Mouse (Mus musculus) spleen, adult 12 weeks (tissue): ENCODE measurements around the gene Zmym1.
"Not testable (repeated sequence)": the region's sequence is repeated elsewhere in the genome, so short reads cannot be mapped to it uniquely, and the experiment has no call there.

ENCODE experiments used
- DNase-seq: peaks from one replicate; pipeline ENCODE4 v3.0.0; 2022; ENCODE audit warnings: low spot score

The Zmym1 gene

DNA sequence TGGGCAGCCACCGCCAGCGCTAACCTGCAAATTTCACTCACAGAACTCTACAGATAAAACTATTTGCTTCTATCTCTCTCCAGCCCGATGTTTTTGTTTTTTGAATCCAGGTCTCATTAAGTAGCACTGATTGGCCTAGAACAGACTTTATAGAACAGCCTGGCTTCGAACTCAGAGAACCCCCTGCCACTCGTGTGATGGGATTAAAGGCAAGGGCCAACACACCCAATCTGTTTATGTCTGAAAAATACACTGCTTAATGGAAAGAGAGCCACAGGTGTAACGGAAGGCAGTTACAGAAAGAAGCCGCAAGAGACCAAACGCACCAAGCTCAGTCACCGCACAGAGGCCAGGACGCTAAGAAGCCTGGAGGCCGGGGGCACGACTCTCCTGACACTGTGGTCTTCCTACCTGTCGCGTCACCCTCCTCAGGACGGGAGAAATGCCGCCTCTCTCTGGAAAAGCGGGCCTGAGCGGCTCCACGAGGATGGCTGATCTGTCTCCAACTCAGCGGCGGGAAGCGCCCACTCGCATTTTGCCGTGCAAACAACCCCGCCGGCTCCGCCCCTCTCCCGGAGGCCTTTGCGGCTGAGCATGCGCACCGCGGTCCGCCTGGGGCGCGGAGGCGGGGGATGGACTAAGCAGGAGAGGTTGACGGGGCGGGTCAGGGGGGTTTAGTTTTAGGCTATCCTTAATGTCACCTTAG, at the start of gene Zmym1:
Gene Zmym1 (minus strand): TSS at position 568 of the 706 bp plus-strand sequence.
- peak; percentile 86 for DNase-seq

DNA sequence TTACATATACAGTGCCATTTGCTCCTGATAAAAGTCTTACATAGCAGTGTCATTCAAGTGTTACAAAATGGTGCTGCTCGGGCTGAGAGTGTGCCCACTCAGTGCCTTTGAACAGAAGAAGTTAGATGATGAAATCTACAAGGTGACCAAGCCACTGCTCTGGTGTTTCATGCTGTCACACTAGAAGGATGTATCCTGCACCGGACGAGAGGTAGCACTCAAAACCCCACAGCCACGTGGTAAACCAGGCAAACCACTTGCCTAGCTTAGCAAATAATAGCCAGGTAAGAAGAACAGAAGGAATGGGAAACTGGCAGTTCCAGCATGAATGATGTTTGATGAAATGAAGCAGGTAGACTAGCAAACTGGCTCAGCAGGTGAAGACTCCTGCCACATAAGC, 49.6 kb upstream of the Zmym1 start:
- DNase-seq: no peak

GRCm38 (mm10) chr4:127107566-127107965, 46.6 kb upstream of the Zmym1 start:
- no peak for DNase-seq

GRCm38 (mm10) chr4:127099552-127099951, 38.6 kb upstream of the Zmym1 start:
- DNase-seq: not testable (repeated sequence)

GRCm38 (mm10) chr4:127095090-127095489, 34.1 kb upstream of the Zmym1 start:
- no peak for DNase-seq

- DNase-seq: no peak
Measured at GRCm38 (mm10) chr4:127091188-127091587, 30.2 kb upstream of the Zmym1 start.

GRCm38 (mm10) chr4:127085761-127086160, 24.8 kb upstream of the Zmym1 start:
- DNase-seq: no peak

- no peak for DNase-seq
Measured at GRCm38 (mm10) chr4:127083131-127083530, 22.2 kb upstream of the Zmym1 start.

DNA sequence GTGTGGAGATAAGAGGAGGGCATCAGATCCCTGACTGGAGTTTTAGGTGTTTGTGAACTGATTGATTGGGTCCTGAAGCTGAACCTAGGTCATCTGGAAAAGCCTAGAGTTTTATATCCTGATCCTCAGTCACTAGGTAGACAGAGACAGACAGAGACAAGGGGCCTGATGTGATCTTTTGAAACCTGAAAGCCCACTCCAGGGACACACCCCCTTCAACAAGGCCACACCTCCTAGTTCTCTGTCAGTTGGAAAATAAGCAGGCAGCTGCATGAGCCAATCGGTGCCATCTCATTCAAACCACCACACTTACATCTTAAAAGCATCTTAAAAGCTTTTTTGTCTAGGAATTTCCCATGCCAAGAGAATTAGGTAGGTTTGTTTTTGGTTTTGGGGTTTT, 19.9 kb upstream of the Zmym1 start:
- no peak for DNase-seq

- DNase-seq: peak; percentile 88
Measured at GRCm38 (mm10) chr4:127076875-127077548, 16.1 kb upstream of the Zmym1 start, which contains the start of gene Zmym6. Gene Zmym6 (plus strand): TSS chr4:127077383.

- no peak for DNase-seq
Measured at GRCm38 (mm10) chr4:127074915-127075314, 14.0 kb upstream of the Zmym1 start.

DNA sequence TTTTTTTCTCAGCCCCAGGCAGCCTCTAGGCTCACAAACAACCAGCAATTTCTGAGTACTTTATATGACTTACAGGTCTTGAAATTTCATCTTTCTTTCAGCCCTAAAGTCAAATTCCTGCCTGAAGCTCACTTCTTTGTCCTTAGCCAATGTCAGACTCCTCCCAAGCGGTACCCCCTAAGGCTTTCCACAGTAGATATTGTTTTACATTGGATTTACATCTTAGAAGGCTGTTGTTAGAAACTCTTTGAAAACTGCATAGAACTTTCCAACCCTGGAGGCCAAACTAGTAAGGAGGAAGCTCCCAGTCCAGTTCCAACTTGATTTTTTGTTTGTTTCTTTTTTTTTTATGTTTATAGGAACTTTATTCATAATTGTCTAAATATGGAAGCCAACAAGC, 3.1 kb upstream of the Zmym1 start:
- DNase-seq: no peak

GRCm38 (mm10) chr4:127054522-127055198, 6.3 kb downstream of the Zmym1 start:
- DNase-seq: no peak

DNA sequence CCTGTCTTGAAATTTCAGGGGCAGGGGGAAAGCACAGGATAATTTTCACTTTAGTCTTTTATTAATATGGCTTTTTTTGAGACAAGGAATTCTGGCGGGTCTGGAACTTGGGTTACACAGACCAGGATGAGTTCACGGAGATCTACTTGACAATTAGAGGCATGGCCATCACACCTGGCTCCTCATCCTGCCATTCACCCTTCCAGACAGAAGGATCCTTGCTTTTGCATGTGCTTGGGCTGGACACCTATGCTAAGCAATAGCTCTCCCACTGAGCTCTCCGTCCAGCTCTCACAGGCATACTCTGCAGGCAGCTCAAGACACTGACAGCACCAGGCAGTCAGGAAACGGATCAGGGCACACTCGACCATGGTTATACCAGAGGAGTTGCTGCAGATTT, 7.9 kb downstream of the Zmym1 start:
- no peak for DNase-seq

GRCm38 (mm10) chr4:127051121-127051520, 9.8 kb downstream of the Zmym1 start:
- no peak for DNase-seq

DNA sequence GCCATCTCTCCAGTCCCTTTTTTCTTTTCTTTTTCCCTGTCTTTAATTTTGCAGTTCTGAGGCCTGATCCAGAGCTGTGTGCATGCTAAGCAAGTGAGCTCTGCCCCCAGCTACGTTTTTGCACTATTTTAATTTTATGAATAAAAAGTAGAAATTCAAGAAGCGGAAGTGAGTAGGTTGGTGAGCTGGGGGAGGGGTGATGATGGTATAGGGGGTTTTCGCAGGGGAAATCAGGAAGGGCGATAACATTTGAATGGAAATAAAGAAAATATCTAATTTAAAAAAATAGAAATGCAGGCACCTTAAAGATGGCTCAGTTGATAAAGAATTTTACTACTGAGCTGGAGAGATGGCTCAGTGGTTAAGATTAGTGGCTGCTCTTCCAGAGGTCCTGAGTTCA, 17.4 kb downstream of the Zmym1 start:
- DNase-seq: no peak

DNA sequence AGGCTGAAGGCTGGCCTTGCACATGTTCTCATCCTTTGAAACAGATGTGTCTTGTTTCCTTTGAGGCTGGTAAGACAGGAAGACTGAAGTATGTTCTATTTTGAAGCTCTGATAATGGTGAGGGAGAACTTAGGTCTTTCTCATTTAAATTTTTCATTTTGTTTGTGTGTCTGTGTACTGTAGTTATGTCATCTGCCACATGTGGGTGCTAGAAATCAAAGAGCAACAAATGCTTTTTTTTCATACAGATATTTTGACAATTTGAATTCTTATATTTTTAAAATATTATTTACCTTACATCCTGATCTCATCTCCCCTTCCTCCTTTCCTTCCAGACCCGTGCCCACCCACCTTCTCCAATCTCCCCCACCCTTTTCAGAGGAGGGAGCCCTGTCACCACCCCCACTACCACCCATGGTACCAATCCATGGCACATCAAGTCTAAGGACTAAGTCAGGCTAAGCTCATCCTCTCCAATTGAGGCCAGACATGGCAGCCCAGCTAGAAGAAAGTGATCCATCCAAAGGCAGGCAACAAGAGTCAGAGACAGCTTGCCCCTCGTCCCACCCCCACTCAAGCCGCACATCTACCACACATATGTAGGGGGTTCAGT, 21.0 kb downstream of the Zmym1 start:
- DNase-seq: no peak

DNA sequence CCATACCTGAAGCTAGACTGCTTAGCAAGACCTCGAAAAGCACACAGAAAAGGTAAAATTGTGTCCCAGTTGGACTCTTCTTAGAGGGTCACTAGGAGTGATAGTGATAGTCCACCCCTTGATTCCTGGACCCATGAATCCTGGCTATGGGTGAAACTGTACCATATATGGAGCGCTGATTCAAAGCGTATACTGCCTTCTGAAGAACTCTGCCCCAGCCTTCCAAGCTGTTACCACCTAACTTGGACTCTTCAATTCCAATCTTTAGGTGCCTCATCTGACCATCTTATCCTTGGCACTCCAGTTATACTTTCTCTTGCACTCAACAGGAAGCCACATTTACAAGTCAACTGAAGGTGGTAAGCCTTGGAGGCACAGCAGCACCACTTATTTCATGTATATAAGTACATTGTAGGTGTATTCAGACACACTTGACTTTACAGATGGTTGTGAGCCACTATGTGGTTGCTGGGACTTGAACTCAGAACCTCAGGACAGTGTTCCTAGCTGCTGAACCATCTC, 22.1 kb downstream of the Zmym1 start:
- no peak for DNase-seq

DNA sequence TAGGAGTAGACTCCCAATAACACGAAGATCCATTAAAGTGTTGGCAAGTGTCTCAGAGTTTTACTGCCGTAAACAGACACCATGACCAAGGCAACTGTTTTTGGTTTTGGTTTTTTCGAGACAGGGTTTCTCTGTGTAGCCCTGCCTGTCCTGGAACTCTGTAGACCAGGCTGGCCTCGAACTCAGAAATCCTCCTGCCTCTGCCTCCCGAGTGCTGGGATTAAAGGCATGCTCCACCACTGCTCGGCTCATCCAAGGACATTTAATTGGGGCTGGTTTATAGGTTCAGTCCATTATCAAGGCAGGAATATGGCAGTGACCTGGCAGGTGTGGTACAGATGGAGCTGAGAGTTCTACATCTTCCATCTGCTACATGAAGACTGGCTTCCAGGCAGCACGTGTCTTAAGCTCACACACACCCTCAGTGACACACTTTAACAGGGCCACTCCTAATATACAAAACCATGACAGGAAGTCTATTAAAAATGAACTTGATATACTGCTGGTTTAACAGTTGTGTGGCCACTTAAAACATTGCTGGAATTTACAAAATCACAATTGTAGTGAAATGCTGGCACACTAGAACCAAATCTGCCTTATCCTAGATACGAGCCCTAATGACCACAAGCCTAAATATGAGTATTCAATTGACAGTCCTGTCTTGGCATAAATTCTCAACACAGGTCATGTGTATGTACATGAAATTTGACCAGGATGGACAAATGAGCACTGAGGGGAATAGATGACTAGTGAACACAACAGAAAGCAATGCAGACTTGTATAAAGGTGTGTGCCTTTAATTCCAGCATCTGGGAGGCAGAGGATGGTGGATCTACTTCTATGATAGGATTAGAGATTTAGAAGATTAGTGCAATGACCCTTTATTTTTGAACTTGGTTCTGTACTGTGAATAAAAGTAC, 22.8 kb downstream of the Zmym1 start:
- DNase-seq: no peak

- DNase-seq: no peak
Measured at GRCm38 (mm10) chr4:127037158-127037557, 23.8 kb downstream of the Zmym1 start.
